Mouse (Mus musculus) embryonic facial prominence, embryonic 10.5 days (tissue): ENCODE data around the gene Dpm1. TPM values are rescaled to one million over a fixed set of nuclear protein-coding genes. Genes with fewer than 3 reads are reported as not detected.

ENCODE experiments used
- DNase-seq: peaks from one replicate; pipeline ENCODE4 v3.0.0-alpha.2; 2017; ENCODE audit warnings: low spot score
- H3K27ac ChIP-seq: fragments of 300-500 bp; sonication (generic); replicated peaks from 2 replicates; pipeline ENCODE4 v1.5.1; 2016; ENCODE audit warnings: mild to moderate bottlenecking
- H3K27me3 ChIP-seq: fragments of 300-500 bp; sonication (generic); replicated peaks from 2 replicates; pipeline ENCODE4 v1.6.1; 2016; ENCODE audit warnings: low read depth, mild to moderate bottlenecking; ENCODE audit not compliant: poor library complexity, severe bottlenecking
- H3K36me3 ChIP-seq: fragments of 300-500 bp; sonication (generic); replicated peaks from 2 replicates; pipeline ENCODE4 v1.6.1; 2016; ENCODE audit warnings: mild to moderate bottlenecking, moderate library complexity
- H3K4me1 ChIP-seq: fragments of 300-500 bp; sonication (generic); 2 replicates; pipeline ENCODE4 v1.6.1; 2016
- H3K4me3 ChIP-seq: fragments of 300-500 bp; sonication (generic); 2 replicates; pipeline ENCODE4 v1.5.1; 2016; ENCODE audit warnings: mild to moderate bottlenecking, moderate library complexity
- H3K9me3 ChIP-seq: fragments of 300-500 bp; sonication (generic); 2 replicates; pipeline ENCODE4 v1.6.1; 2016; ENCODE audit warnings: mild to moderate bottlenecking
- WGBS: fragments of 180-500 bp; shearing (Covaris S2); methylation state at CpG from one replicate; pipeline ENCODE4 v1.1.7; 2016; 5-methylcytosine and 5-hydroxymethylcytosine counted together
- polyA plus RNA-seq: library from polyadenylated mRNA; unstranded; fragments of >200 nt; fragmentation: Nextera tagmentation; extraction: Ambion mirVana; gene quantifications from 2 replicates; pipeline ENCODE4 v1.2.1, GENCODE M21; 2016

The Dpm1 gene
- polyA plus RNA-seq, 1 experiment from 2014 or later = 72.5 TPM

DNA sequence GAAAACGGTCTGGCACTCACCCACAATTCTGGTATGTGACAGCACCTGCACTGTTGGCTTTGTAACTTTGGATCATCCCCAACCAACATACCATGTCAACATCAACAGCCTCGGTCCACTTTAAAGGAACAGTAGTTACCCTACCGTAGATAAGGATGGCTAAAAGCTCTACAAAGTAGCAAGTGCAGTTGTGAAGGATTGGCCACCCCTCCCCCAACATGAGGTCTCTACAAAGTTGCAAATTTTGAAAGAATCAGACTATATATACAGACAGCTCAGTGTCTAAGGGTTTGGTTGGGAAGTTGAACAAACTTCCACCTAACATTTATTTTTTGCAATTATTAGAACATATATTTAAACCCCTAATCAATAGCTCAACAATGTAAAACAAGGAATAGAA, 22.5 kb downstream of the Dpm1 start:
- H3K4me1 ChIP-seq = peaks cover 23% of the 10 kb centered on the region
- no peak for DNase-seq
- peak overlapping the region; percentile 99; the same call in 1 of the 2 replicates for H3K4me3 ChIP-seq
- peak overlapping the region; percentile 100 for H3K27ac ChIP-seq
- H3K36me3 ChIP-seq = peaks cover 76% of the 10 kb centered on the region
- no peaks in the 10 kb centered on the region for H3K27me3 ChIP-seq
- WGBS = 89% methylated on average over 3 of the region's 3 CpGs
- no peaks in the 10 kb centered on the region for H3K9me3 ChIP-seq

DNA sequence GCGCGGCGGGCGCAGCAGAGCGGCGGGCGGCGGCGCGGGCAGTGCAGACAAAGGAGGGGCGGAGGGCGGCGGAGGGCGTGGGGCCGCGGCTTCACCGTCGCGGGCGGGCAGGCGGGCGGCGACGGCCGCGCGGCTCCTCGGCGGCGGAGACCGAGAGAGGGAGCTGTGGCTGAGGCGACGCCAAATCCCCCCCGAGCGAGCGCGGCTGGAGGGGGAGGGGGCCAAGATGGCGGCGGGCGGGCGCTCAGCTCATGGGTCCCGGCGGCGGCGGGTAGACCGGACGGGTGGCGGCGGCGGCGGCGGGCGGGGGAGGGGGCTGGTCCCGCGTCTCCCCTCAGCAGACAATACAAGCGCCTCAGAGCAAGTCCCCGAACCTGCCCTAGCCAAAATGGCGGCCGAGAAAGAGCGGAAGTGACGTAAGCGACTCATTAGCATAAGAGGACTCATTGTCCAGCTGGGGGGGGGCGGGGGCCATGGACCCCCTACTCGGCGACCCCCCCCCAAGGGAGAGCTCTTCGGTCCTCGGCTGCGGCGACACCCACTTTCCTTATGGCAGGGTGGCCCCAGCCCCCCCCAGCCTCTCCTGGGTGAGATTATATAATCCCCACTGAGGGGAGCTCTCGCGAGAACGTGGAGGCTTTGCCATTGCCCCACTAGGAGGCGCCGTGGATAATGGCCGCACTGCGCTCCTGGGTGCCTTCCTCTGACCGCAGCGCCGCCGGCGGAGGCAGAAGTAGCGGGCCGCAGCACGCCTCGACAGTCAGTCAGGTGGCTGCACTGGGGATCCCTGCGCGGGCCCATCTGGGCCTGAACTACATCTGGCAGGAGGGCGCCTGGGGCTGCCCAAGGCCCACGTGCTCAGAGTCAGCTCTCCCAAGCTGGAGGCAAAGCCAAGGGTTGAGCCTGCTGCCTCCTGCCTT, 23.4 kb downstream of the Dpm1 start, which contains the start of gene Adnp:
Adnp (minus strand) TSS at position 388 of the 920 bp plus-strand sequence.
- Histone ChIP-seq H3K4me3 (peak within 1 kb of the TSS; percentile 99), H3K9me3 (no peaks in the 10 kb centered on the region), H3K4me1 (peaks cover 23% of the 10 kb centered on the region), H3K27me3 (no peaks in the 10 kb centered on the region), H3K36me3 (peaks cover 76% of the 10 kb centered on the region), H3K27ac (peak within 1 kb of the TSS; percentile 100)
- WGBS = 2% methylated on average over 62 of the region's 89 CpGs
- peak; percentile 98 for DNase-seq

DNA sequence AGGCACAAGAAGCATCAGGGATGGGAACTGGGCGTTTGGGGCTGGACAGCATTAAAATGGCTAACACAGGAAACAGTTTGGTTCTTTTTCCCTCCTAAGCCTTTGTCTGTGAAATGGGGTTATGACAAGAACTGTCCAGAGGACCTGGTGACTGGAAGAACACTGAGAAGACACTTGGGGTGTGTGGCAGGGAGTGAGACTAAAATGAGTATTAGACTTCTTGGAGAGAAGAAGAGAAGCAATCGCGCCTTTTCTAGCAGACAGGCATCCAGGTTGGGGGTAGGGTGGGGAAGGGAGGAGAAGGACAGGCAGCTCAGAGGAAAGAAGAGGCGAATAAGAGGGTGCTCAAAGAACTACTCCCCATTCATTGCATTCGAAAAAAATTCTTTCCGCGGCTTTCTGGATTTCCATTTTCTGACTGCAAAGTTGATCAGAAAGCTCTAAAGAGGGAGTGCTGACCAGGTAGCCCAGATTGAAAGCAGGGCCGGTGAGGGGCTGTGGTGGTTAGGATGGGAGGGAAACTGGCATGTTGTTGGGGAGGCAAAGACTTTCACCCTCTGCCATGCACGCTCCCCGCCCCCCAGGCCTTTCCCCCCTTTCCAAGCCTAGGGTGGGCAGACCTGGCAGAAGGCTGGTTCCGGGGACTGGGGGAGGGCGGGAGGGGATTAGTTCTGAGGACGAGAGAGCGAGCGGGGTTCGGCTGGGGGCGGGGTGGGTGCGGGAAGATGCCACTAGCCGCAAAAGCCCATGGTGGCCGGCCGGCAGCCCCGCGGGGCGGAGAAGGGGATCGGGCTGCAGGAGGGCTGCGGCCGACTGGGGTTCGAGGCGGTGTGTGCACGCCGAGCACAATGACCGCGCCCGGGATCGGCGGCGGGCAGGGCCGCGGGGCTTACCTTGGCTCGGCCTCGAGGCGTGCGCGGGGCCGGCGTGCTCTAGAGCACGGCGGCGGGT, 24.4 kb downstream of the Dpm1 start:
- H3K36me3 ChIP-seq = peaks cover 75% of the 10 kb centered on the region

DNA sequence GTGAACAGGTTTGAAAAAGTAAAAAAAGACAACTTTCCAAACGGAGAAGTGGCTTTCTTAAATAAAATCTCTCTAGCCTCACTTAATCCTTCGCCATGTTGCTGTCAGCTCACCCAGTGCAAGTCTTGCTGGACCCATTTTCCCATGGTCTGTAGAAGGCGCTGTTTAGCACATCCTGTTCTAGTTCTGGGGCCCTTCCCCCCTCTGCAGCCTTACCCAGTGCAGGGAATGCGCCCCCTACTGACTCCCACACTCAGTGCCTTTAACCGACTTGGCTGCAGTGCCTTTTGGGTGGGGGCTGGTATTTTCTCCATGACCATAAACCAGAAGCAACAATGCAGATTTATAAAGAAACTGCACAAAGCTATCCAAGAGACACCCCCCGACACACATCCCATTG, 25.1 kb downstream of the Dpm1 start:
- H3K27ac ChIP-seq = peak overlapping the region; percentile 100
- H3K36me3 ChIP-seq = peaks cover 75% of the 10 kb centered on the region
- H3K4me3 ChIP-seq = peak overlapping the region; percentile 99
- H3K4me1 ChIP-seq = peaks cover 32% of the 10 kb centered on the region
- no peaks in the 10 kb centered on the region for H3K9me3 ChIP-seq
- peak; percentile 92 for DNase-seq
- H3K27me3 ChIP-seq = no peaks in the 10 kb centered on the region
- 8% methylated on average over 6 of the region's 6 CpGs for WGBS

More for the DNA sequence above, 24.4 kb downstream of the Dpm1 start:
- peak; percentile 70 for DNase-seq
- Histone ChIP-seq H3K9me3 (no peaks in the 10 kb centered on the region), H3K4me1 (peaks cover 27% of the 10 kb centered on the region), H3K27ac (peak overlapping the region; percentile 100), H3K4me3 (peak overlapping the region; percentile 99), H3K27me3 (no peaks in the 10 kb centered on the region)
- WGBS = under 1% methylated on average over 49 of the region's 49 CpGs

DNA sequence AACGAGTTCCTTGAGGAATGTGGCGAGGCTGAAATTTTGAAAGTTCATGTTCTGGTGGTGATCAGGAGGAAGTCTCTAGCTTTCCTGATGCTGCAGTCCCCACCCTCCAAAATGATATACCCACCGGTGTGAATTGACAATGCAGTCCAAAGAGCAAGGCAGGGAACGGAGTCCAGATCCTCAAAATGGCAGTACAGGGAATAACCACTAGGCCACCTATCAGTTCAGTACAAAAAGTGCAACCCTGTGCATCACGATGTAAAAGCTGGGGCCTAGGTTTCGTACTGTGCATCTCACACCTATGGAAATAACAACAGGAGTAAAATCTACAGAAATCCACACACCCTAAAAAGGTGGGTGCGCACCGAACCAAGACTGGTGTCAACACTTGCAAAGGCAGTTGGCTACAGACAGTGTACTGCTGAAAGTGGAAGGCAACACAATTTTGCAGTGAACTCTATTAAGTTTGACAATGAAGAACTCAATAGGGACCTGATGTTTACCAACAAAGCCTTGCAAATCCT, 25.9 kb downstream of the Dpm1 start:
- H3K9me3 ChIP-seq = no peaks in the 10 kb centered on the region
- peaks cover 70% of the 10 kb centered on the region for H3K36me3 ChIP-seq
- H3K27ac ChIP-seq = no peak overlapping the region
- H3K4me1 ChIP-seq = peaks cover 37% of the 10 kb centered on the region
- peak overlapping the region; percentile 99 for H3K4me3 ChIP-seq
- DNase-seq = no peak
- no peaks in the 10 kb centered on the region for H3K27me3 ChIP-seq
- 91% methylated on average over 8 of the region's 8 CpGs for WGBS

DNA sequence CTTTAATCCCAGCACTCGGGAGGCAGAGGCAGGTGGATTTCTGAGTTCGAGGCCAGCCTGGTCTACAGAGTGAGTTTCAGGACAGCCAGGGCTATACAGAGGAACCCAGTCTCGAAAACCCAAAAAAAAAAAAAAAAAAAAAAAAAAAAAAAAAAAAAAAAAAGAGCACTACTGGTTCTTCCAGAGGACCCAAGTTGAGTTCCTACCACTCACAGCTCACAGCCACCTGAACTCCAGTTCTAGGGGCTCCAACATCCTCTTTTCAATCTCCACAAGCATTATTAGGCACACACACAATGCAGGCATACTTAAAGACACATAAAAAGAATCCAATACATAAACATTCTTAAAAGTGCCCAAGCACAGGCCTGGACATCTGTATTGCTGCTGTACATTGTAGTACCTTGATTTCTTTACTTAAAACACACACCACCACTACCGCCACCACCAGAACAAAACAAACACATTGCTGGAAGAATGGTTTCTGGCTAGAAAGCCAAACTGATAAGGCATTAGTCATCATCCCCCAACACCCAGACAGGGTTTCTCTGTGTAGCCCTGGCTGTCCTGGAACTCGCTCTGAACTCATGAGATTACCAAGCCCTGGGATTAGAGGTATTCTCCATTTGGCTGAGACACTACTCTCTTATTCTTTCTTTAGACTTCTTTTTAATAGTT, 30.2 kb downstream of the Dpm1 start:
- WGBS = 95% methylated on average over 4 of the region's 5 CpGs
- Histone ChIP-seq H3K9me3 (no peaks in the 10 kb centered on the region), H3K27me3 (no peaks in the 10 kb centered on the region), H3K27ac (no peak overlapping the region), H3K36me3 (peaks cover 90% of the 10 kb centered on the region), H3K4me1 (peaks cover 44% of the 10 kb centered on the region), H3K4me3 (no peak overlapping the region)
- no peak for DNase-seq

DNA sequence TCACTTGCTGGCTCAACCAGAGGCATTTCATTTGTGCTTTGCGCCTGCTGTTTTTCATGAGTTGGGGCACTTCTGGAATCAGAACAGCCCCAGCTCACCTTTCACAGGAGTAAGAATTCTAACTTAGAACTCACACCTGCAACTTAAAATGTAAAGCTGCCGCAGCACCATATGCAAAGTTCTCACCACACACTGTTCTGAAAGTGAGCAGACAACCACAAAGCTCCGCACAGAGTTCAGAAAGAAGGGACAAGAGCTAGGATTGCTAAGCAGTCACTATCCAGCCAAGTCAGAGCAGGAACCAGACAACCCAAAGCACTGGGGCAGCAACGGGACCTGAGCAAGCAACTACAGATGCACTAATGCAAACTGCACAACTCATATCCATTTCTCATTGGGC, 30.9 kb downstream of the Dpm1 start:
- H3K27ac ChIP-seq = no peak overlapping the region
- DNase-seq = no peak

DNA sequence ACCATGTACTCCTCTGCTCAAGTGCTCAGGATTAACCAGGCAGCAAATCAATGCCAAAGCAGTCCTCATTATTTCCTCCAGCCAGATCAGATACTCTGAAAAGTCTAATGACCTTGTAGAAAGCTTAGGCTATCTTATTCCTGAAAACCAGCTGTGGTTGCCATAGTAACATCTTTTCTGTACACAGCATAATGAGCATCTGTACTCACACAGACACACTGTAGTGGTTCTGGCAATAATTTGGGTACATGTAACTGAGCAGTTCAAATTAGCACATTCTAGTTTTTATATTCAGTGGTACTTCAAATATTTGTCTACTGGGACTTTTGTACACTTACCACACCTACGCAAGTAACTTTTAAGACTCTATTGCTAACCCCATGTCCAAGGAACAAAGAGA, 32.0 kb downstream of the Dpm1 start:
- 92% methylated on average over 1 of the region's 1 CpGs for WGBS
- peaks cover 32% of the 10 kb centered on the region for H3K4me1 ChIP-seq
- H3K36me3 ChIP-seq = peaks cover 90% of the 10 kb centered on the region

More for the DNA sequence above, 30.9 kb downstream of the Dpm1 start:
- no peaks in the 10 kb centered on the region for H3K27me3 ChIP-seq
- H3K4me1 ChIP-seq = peaks cover 37% of the 10 kb centered on the region
- peaks cover 90% of the 10 kb centered on the region for H3K36me3 ChIP-seq
- H3K4me3 ChIP-seq = no peak overlapping the region
- no peaks in the 10 kb centered on the region for H3K9me3 ChIP-seq
- 94% methylated on average over 4 of the region's 4 CpGs for WGBS

DNA sequence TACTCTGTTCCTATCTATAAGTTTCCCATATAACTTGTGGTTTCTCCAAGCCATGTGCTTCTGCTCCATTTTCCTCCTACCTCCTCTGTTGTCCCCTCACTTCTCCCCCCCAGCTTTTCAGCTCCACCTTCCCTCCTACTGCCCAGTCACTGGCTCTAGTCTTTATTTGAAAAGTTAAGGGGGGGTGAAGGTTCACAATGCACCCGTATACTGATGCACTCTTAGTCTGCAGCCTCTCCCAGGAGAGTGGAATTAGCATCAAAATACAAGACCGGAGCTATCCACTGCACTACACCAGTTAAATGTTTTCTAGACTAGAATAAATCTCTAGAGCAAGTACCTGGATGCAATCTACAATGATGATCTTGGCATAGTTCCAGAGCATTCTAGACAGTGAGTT, 34.7 kb downstream of the Dpm1 start:
- Histone ChIP-seq H3K9me3 (no peaks in the 10 kb centered on the region), H3K4me1 (peaks cover 35% of the 10 kb centered on the region), H3K27ac (no peak overlapping the region), H3K4me3 (no peak overlapping the region), H3K36me3 (peaks cover 91% of the 10 kb centered on the region), H3K27me3 (no peaks in the 10 kb centered on the region)
- no peak for DNase-seq
- WGBS = 64% methylated on average over 2 of the region's 2 CpGs

More for the DNA sequence above, 32.0 kb downstream of the Dpm1 start:
- Histone ChIP-seq H3K27me3 (no peaks in the 10 kb centered on the region), H3K9me3 (no peaks in the 10 kb centered on the region), H3K4me3 (no peak overlapping the region), H3K27ac (no peak overlapping the region)
- DNase-seq = no peak

DNA sequence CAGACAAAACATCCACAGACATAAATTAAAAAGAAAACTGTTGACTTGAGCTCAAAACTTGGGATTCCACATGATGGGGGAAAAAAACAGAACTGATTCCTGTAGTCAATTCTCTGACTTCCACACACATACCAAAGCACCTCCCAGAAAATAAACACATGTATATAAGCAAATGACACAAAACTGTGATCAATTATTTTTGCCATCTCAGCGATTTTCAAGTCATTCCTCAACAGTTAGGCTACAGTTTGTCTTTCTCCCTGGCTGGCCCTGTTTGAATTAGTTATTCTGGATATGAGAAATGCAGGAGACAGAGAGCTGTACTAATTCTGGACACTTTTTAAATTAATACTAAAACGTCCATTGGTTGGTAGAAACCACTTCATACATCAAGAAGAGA, 36.7 kb downstream of the Dpm1 start:
- H3K27ac ChIP-seq = no peak overlapping the region
- no peak for DNase-seq
- no peaks in the 10 kb centered on the region for H3K9me3 ChIP-seq
- H3K4me3 ChIP-seq = no peak overlapping the region
- H3K36me3 ChIP-seq = peaks cover 87% of the 10 kb centered on the region
- H3K4me1 ChIP-seq = peaks cover 19% of the 10 kb centered on the region
- no peaks in the 10 kb centered on the region for H3K27me3 ChIP-seq
- WGBS = 78% methylated on average over 2 of the region's 2 CpGs

DNA sequence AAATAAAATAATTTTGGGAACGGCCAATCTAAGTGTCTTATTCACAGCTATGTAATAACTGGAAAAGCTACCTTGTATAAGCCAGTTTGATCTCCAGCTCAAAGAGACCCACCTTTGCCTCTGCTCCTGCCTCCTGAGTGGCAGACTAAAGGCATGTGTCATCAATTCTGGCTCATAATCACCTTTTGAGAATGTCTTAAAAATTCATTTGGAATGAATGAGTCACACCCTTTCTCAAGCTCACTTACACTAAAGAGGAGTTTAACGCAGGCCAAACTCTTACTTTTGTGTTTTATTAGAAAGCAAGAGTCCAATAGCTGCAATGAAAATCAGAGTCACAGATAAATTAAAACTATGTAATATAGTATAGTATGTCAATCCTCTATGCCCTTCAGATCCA, 38.5 kb downstream of the Dpm1 start:
- peaks cover 12% of the 10 kb centered on the region for H3K4me1 ChIP-seq
- no peak overlapping the region for H3K27ac ChIP-seq
- H3K27me3 ChIP-seq = no peaks in the 10 kb centered on the region
- no peaks in the 10 kb centered on the region for H3K9me3 ChIP-seq
- peaks cover 88% of the 10 kb centered on the region for H3K36me3 ChIP-seq
- 99% methylated on average over 2 of the region's 2 CpGs for WGBS
- H3K4me3 ChIP-seq = no peak overlapping the region
- no peak for DNase-seq

DNA sequence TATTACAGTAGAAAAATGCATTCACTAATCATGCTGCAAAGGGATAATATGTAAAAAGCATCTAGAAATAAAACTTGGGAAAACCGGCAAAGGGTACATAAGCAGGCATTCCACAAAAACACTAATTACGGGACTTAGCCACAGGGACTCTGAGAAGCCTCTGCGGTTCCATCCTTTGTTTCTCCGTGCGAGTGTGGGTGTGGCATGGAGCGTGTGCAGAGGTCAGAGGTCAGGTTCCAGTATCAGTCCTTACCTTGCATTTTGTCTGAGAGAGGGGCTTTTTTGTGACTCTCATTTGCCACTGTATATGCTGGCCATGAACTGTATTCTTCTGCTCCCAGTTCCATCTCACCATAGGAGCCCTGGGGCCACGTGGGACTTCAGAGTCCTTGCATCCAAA, 54.4 kb downstream of the Dpm1 start:
- WGBS = 44% methylated on average over 7 of the region's 7 CpGs
- no peak for DNase-seq
- Histone ChIP-seq H3K27ac (no peak overlapping the region), H3K9me3 (no peaks in the 10 kb centered on the region), H3K36me3 (peaks cover 47% of the 10 kb centered on the region), H3K4me3 (no peak overlapping the region), H3K27me3 (no peaks in the 10 kb centered on the region), H3K4me1 (no peaks in the 10 kb centered on the region; the same call in 1 of the 2 replicates)
